Mouse (Mus musculus) erythroid progenitor cell, adult 5-6 weeks (primary cell): Measurements from ENCODE around the gene Dnm2. TPM values are rescaled to one million over a fixed set of nuclear protein-coding genes. Genes with fewer than 3 reads are reported as not detected.

ENCODE experiments used
- ATAC-seq: replicated peaks from 2 replicates; pipeline ENCODE4 v1.8.0; 2016; ENCODE audit warnings: moderate number of reproducible peaks, mild to moderate bottlenecking, moderate TSS enrichment, inconsistent platforms; ENCODE audit not compliant: poor library complexity, low FRiP score, severe bottlenecking
- total RNA-seq, 2 experiments: library from RNA; stranded (forward) in 1 of 2; stranded (reverse) in 1 of 2; fragments of 150-400 nt in 1 of 2; fragments of 186-747, 209-891 nt in 1 of 2; gene quantifications; 2 replicates each; pipeline versions ENCODE4 v1.2.3 to v1.2.4; 2015 to 2017; ENCODE audit warnings: low replicate concordance in 2 of 2

The Dnm2 gene
- total RNA-seq, 2 experiments from 2014 or later, result 129 to 184 TPM

GRCm38 (mm10) chr9:21426525-21426924 is 1.8 kb downstream of the Dnm2 start:
- no peak for ATAC-seq

GRCm38 (mm10) chr9:21427773-21428172 is 3.1 kb downstream of the Dnm2 start:
- no peak for ATAC-seq

- ATAC-seq, result no peak
Observed at GRCm38 (mm10) chr9:21428178-21428577, 3.5 kb downstream of the Dnm2 start.

- ATAC-seq, result no peak
Observed at GRCm38 (mm10) chr9:21430724-21431123, 6.0 kb downstream of the Dnm2 start.

GRCm38 (mm10) chr9:21432066-21432465 is 7.4 kb downstream of the Dnm2 start:
- no peak for ATAC-seq

- ATAC-seq, result no peak
Observed at GRCm38 (mm10) chr9:21433766-21434165, 9.1 kb downstream of the Dnm2 start.

GRCm38 (mm10) chr9:21434410-21434809 is 9.7 kb downstream of the Dnm2 start:
- ATAC-seq, result no peak

- no peak for ATAC-seq
Observed at GRCm38 (mm10) chr9:21435777-21436635, 11.3 kb downstream of the Dnm2 start.

- no peak for ATAC-seq
Observed at GRCm38 (mm10) chr9:21437577-21437976, 12.9 kb downstream of the Dnm2 start.

GRCm38 (mm10) chr9:21438219-21438618 is 13.5 kb downstream of the Dnm2 start:
- ATAC-seq, result no peak

- 0 out of 2 replicates have a peak, but pooled peaks have one; percentile 37 for ATAC-seq
Observed at GRCm38 (mm10) chr9:21439456-21439855, 14.7 kb downstream of the Dnm2 start.

- ATAC-seq, result no peak
Observed at GRCm38 (mm10) chr9:21439914-21440313, 15.2 kb downstream of the Dnm2 start.

- no peak for ATAC-seq
Observed at GRCm38 (mm10) chr9:21440387-21440786, 15.7 kb downstream of the Dnm2 start.

GRCm38 (mm10) chr9:21443853-21444252 is 19.1 kb downstream of the Dnm2 start:
- no peak for ATAC-seq

- ATAC-seq, result no peak
Observed at GRCm38 (mm10) chr9:21444574-21444973, 19.9 kb downstream of the Dnm2 start.

GRCm38 (mm10) chr9:21445081-21445744 is 20.5 kb downstream of the Dnm2 start:
- no peak for ATAC-seq

GRCm38 (mm10) chr9:21447778-21448177 is 23.1 kb downstream of the Dnm2 start:
- ATAC-seq, result no peak

GRCm38 (mm10) chr9:21449710-21450109 is 25.0 kb downstream of the Dnm2 start:
- no peak for ATAC-seq

- no peak for ATAC-seq
Observed at GRCm38 (mm10) chr9:21450270-21450669, 25.6 kb downstream of the Dnm2 start.

GRCm38 (mm10) chr9:21451391-21451790 is 26.7 kb downstream of the Dnm2 start:
- no peak for ATAC-seq

- ATAC-seq, result peak; percentile 50
Observed at GRCm38 (mm10) chr9:21451870-21452269, 27.2 kb downstream of the Dnm2 start.
